Mouse (Mus musculus) splenic B cell, adult 2 months (primary cell): ENCODE data around the gene Grik1.

Source experiments
- DNase-seq: peaks from one replicate; pipeline ENCODE4 v3.0.0-alpha.2; 2011; ENCODE audit warnings: low read depth, low spot score
- H3K27me3 ChIP-seq: 2 replicates; pipeline ENCODE4 v1.6.1; 2012; ENCODE audit warnings: mild to moderate bottlenecking, low read length, moderate library complexity, mixed read lengths; ENCODE audit not compliant: control insufficient read depth, poor library complexity, insufficient read depth, severe bottlenecking
- H3K36me3 ChIP-seq: 2 replicates; pipeline ENCODE4 v1.6.1; 2012; ENCODE audit warnings: mild to moderate bottlenecking, low read length, moderate library complexity, mixed read lengths; ENCODE audit not compliant: control insufficient read depth, poor library complexity, insufficient read depth, severe bottlenecking

Gene Grik1

DNA sequence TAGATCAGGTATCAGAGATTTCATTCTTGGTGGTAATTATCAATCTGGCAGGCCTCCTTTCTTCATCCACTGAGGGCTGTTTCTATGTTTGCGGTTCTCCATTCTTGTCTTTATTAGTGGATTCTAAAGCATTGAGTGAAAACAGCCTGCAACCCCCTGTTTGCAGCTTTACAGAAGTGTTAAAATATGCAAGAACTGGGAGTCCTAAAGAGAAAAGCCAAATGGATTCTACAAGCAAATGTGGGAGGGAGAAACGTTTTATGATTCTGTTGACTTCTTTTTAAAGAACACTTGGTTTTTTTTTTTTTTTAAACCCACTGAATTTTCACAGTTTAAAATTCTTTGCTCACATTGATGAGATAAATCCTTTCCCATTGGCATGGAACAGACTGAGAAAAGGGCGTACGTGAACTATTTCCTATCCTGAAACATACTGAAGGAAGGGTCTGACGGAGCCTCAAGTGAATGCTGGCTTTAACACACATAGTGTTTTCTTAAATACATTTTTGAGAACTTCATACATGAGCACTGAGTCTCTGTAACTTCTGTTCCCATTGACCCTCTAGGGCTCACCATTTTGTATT is 195.8 kb downstream of the Grik1 start:
- H3K36me3 ChIP-seq = no peaks in the 10 kb centered on the region
- no peaks in the 10 kb centered on the region for H3K27me3 ChIP-seq
- no peak for DNase-seq

GRCm38 (mm10) chr16:88087280-88087679 is 202.8 kb downstream of the Grik1 start:
- H3K27me3 ChIP-seq = no peaks in the 10 kb centered on the region
- no peak for DNase-seq

DNA sequence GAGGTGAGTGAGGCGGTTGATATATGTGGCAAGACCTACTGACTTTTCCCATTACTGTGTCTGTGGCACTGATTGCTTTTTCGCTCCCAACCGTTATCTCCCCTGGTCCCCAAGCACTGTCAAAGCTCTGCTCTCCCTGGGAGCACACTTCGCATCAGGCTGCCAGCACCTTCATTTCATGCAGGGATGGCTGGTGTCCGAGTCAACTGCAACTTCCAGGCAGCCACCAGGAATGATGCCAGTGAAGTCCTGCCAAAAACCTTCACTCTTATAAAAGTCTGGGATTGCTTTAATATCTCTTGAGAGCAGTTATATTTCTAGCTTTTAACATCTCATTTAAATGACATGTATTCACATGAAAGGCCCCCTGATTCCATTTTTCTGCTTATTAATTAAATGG is 215.3 kb downstream of the Grik1 start:
- no peaks in the 10 kb centered on the region for H3K27me3 ChIP-seq
- no peaks in the 10 kb centered on the region for H3K36me3 ChIP-seq
- no peak for DNase-seq

More at GRCm38 (mm10) chr16:88087280-88087679, 202.8 kb downstream of the Grik1 start:
- no peaks in the 10 kb centered on the region for H3K36me3 ChIP-seq

DNA sequence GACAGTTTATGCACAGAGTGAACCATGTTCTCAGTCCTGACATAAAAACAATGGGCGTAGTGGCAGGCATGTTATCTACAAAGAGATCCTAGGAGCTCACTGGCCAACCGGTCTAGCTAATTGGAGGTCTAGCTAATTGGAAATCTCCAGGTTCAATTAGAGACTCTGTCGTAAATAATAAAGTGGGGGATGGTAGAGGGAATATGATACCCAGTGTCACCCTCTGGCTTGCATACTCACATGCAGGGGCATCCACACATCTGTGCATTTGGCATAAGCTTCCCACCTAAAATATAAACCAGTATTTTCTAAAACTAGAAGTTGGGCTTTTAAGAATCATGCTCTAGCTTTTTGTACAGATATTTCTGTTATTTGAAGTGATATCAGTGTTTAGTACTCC is 229.1 kb downstream of the Grik1 start:
- Histone ChIP-seq H3K27me3 (no peaks in the 10 kb centered on the region), H3K36me3 (no peaks in the 10 kb centered on the region)
- no peak for DNase-seq

GRCm38 (mm10) chr16:88048121-88048520 is 241.9 kb downstream of the Grik1 start:
- no peak for DNase-seq
- no peaks in the 10 kb centered on the region for H3K36me3 ChIP-seq
- H3K27me3 ChIP-seq = no peaks in the 10 kb centered on the region

- DNase-seq = no peak
- no peaks in the 10 kb centered on the region for H3K27me3 ChIP-seq
- no peaks in the 10 kb centered on the region for H3K36me3 ChIP-seq
Observed at GRCm38 (mm10) chr16:88044321-88044720, 245.7 kb downstream of the Grik1 start.

- H3K36me3 ChIP-seq = no peaks in the 10 kb centered on the region
- no peak for DNase-seq
Observed at GRCm38 (mm10) chr16:88042458-88042857, 247.6 kb downstream of the Grik1 start.

GRCm38 (mm10) chr16:88038503-88039091 is 251.5 kb downstream of the Grik1 start:
- no peaks in the 10 kb centered on the region for H3K36me3 ChIP-seq
- DNase-seq = no peak
- H3K27me3 ChIP-seq = no peaks in the 10 kb centered on the region

More at GRCm38 (mm10) chr16:88042458-88042857, 247.6 kb downstream of the Grik1 start:
- H3K27me3 ChIP-seq = no peaks in the 10 kb centered on the region

- DNase-seq = no peak
- no peaks in the 10 kb centered on the region for H3K36me3 ChIP-seq
- H3K27me3 ChIP-seq = no peaks in the 10 kb centered on the region
Observed at GRCm38 (mm10) chr16:87988805-87989204, 301.3 kb downstream of the Grik1 start.

DNA sequence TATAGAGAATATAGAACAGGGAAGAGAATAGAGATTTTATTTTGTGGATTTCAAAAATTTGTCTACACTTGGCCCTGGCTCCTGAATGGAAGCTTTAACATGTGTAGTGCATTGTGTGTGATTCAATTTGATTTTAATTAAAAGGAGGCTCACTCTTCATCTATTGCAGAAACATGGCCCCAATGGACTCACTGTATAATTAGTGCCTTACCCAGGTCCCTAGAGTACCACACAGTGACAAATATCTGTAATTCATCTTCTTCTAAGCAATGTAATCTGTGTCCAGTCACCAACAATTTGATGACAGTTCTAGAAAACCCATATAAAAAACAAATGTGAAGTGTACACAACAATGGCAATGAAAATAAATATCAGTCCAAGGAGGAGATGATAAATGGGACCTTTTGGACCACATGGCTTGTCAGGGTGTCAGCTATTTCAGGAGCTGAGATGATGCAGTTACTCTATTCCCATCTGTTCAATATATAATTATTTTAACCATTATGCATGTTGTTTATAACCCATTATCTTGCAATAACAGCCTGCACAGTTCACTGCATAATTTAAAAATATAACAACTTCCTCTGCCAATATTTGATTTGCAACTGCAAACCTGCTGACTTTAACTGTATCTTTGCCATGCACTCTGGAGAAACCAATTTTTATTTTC is 305.7 kb downstream of the Grik1 start:
- Histone ChIP-seq H3K27me3 (no peaks in the 10 kb centered on the region), H3K36me3 (no peaks in the 10 kb centered on the region)
- DNase-seq = no peak

GRCm38 (mm10) chr16:87974076-87974443 is 316.0 kb downstream of the Grik1 start:
- DNase-seq = no peak
- Histone ChIP-seq H3K27me3 (no peaks in the 10 kb centered on the region), H3K36me3 (no peaks in the 10 kb centered on the region)

DNA sequence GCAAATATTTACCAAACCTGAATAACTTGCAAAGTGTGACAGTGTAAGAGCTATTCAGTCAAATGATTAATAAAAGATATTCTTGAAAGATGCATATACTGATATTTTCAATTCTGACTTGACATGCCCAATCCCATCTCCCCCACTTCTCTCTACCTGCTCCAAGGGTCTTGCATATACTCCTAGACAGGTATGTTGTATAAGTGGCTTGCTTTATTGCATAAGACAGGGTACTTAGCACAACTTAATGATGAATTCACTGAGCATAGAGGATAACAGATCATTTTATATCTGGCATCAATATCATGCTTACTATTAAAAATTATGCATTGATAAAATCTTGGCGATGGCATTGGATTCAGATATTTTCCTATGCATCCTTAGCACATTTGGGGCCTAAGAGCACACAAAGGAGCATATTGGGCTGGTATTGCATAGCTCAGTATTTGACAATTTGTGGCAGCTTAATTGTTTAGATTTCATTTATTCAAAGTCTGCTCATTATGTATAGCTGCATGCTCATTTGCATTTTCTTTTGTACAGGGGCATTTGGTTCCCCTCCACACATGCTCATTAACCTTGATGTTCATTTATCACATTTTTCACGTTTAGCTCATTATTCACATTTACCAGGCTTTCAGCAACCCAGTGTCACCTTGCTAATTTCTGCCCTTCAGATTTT is 316.5 kb downstream of the Grik1 start:
- Histone ChIP-seq H3K27me3 (no peaks in the 10 kb centered on the region), H3K36me3 (no peaks in the 10 kb centered on the region)
- DNase-seq = no peak

GRCm38 (mm10) chr16:87971911-87972310 is 318.2 kb downstream of the Grik1 start:
- Histone ChIP-seq H3K36me3 (no peaks in the 10 kb centered on the region), H3K27me3 (no peaks in the 10 kb centered on the region)
- no peak for DNase-seq

GRCm38 (mm10) chr16:87969936-87970335 is 320.1 kb downstream of the Grik1 start:
- no peaks in the 10 kb centered on the region for H3K36me3 ChIP-seq

GRCm38 (mm10) chr16:87961419-87961818 is 328.6 kb downstream of the Grik1 start:
- DNase-seq = no peak

More at GRCm38 (mm10) chr16:87969936-87970335, 320.1 kb downstream of the Grik1 start:
- DNase-seq = no peak
- no peaks in the 10 kb centered on the region for H3K27me3 ChIP-seq

More at GRCm38 (mm10) chr16:87961419-87961818, 328.6 kb downstream of the Grik1 start:
- Histone ChIP-seq H3K36me3 (no peaks in the 10 kb centered on the region), H3K27me3 (no peaks in the 10 kb centered on the region)
